ENCODE assay signal across 9 mouse cellular contexts in the genomic region with DNA sequence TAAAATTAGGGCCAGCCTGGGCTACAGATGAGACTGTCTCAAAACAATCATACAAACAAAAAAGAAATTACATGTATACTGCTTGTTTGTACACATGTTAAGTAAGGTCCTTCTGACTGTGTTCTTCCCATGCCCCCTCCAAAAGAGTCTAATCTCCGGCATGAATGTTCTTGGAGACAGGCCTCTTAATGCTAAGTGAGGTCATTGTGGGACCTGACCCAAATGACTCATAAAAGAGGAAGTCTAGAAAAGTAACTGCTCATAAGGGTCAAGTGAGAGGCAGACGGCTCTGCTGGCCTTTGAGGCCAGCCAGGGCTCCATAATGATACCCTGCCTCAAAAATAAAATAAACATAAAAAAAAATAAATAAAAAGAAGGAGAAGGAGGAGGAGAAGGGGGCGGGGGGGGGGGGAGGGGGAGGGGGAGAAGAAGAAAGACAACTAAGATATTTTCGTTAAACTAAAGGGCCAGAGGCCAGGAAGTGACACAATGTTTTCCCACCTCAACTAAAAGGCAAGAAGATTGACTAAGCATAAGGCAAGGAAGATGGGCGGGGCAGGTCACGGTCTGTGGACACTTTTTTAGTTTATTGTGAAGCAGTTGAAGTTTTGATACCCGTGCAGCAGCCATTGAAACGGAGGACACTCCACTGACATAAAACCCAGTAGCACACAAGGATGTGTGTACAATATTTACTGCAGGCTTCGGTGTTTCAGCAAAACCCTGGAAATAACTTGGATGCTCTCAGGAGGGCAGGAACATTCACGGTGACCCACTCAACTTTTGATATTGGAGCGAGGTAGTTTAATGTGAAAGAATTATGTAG. TPM values are rescaled to one million over a fixed set of nuclear protein-coding genes. Genes with fewer than 3 reads are reported as not detected.
DNase-seq lines count a peak whose midpoint lies in the region; ATAC-seq and TF ChIP-seq lines count a peak whose summit lies in the region.
"Had no signal": no experiment of that assay in that cellular context is flagged by ENCODE, and none has a peak within 500 bp of the region (broad histone marks: within the 10 kb centered on the region; RNA-seq: fewer than 3 reads in every experiment).

No protein-coding gene starts in this region.

- no peaks in the 10 kb centered on the region for H3K36me3 ChIP-seq in kidney, embryonic 15.5 days
- H3K36me3 ChIP-seq in embryonic facial prominence, embryonic 10.5 days (replicated peaks): no peaks in the 10 kb centered on the region
- no peaks in the 10 kb centered on the region for H3K36me3 ChIP-seq in macrophage (ENCODE audit: inconsistent target)
- H3K36me3 ChIP-seq in midbrain, postnatal 0 days (ENCODE audit: insufficient read depth, low read length): no peaks in the 10 kb centered on the region
- H3K36me3 ChIP-seq: midbrain, embryonic 12.5 days had no signal

- no peak overlapping the region for H3K4me3 ChIP-seq in kidney, embryonic 15.5 days (replicated peaks)
- H3K4me3 ChIP-seq in embryonic facial prominence, embryonic 10.5 days: no peak overlapping the region
- no peak overlapping the region for H3K4me3 ChIP-seq in macrophage (ENCODE audit: inconsistent target)
- H3K4me3 ChIP-seq in midbrain, postnatal 0 days (ENCODE audit: low read depth, low read length): no peak overlapping the region

- no peak overlapping the region for H3K4me2 ChIP-seq in kidney, embryonic 15.5 days
- no peak overlapping the region for H3K4me2 ChIP-seq in midbrain, postnatal 0 days (ENCODE audit: low read depth, low read length, poor library complexity, severe bottlenecking)

- WGBS in kidney, embryonic 15.5 days: 50% methylated on average over 10 of the region's 11 CpGs
- 64% methylated on average over 11 of the region's 11 CpGs for WGBS in embryonic facial prominence, embryonic 10.5 days
- 28% methylated on average over 10 of the region's 11 CpGs for WGBS in macrophage (ENCODE audit: missing documents)
- WGBS in midbrain, postnatal 0 days: 47% methylated on average over 10 of the region's 11 CpGs

- TF ChIP-seq CTCF in midbrain, postnatal 0 days (IDR thresholded peaks at IDR 0.05): no peak

- H3K27me3 ChIP-seq in kidney, embryonic 15.5 days: no peaks in the 10 kb centered on the region
- H3K27me3 ChIP-seq in embryonic facial prominence, embryonic 10.5 days (replicated peaks; ENCODE audit: low read depth, poor library complexity, severe bottlenecking): no peaks in the 10 kb centered on the region
- no peaks in the 10 kb centered on the region for H3K27me3 ChIP-seq in midbrain, postnatal 0 days (ENCODE audit: insufficient read depth, low read length)
- H3K27me3 ChIP-seq: midbrain, embryonic 12.5 days had no signal

- ATAC-seq in kidney, embryonic 15.5 days (replicated peaks; ENCODE audit: low FRiP score): no peak
- no peak for ATAC-seq in midbrain, postnatal 0 days (ENCODE audit: low FRiP score)

- DNase-seq in kidney, adult 8-10 months: no peak
- no peak for DNase-seq in embryonic facial prominence, embryonic 10.5 days (ENCODE audit: low spot score)
- peak; percentile 72 for DNase-seq in heart, postnatal 4 days
- no peak for DNase-seq in layer of hippocampus, postnatal 10 days (ENCODE audit: low spot score in 2 of 2)
- no peak for DNase-seq in midbrain, postnatal 0 days (ENCODE audit: low spot score)
- no peak for DNase-seq in testis, postnatal 10 days (ENCODE audit: low spot score)

- peaks cover 21% of the 10 kb centered on the region for H3K4me1 ChIP-seq in kidney, embryonic 15.5 days
- H3K4me1 ChIP-seq in embryonic facial prominence, embryonic 10.5 days: peaks cover 13% of the 10 kb centered on the region; the same call in 1 of the 2 replicates
- H3K4me1 ChIP-seq in midbrain, postnatal 0 days (ENCODE audit: insufficient read depth, low read length): no peaks in the 10 kb centered on the region; the same call in 1 of the 2 replicates

- no peak overlapping the region for H3K9ac ChIP-seq in kidney, embryonic 15.5 days
- no peak overlapping the region for H3K9ac ChIP-seq in midbrain, postnatal 0 days (replicated peaks; ENCODE audit: low read length, poor library complexity, severe bottlenecking)

- peak overlapping the region; percentile 39 for H3K27ac ChIP-seq in kidney, embryonic 15.5 days
- H3K27ac ChIP-seq in embryonic facial prominence, embryonic 10.5 days (replicated peaks): peak overlapping the region; percentile 73; the same call in 1 of the 2 replicates
- H3K27ac ChIP-seq in macrophage: peak overlapping the region; percentile 71
- H3K27ac ChIP-seq in midbrain, postnatal 0 days (ENCODE audit: low read depth, low read length): no peak overlapping the region
- H3K27ac ChIP-seq: midbrain, embryonic 12.5 days had no signal

- no peaks in the 10 kb centered on the region for H3K9me3 ChIP-seq in kidney, embryonic 15.5 days (replicated peaks)
- H3K9me3 ChIP-seq in embryonic facial prominence, embryonic 10.5 days: no peaks in the 10 kb centered on the region
- H3K9me3 ChIP-seq in midbrain, postnatal 0 days (ENCODE audit: low read length): no peaks in the 10 kb centered on the region
- H3K9me3 ChIP-seq: midbrain, embryonic 12.5 days had no signal

- no peaks in the 10 kb centered on the region; the same call in 1 of the 2 replicates for H3K79me2 ChIP-seq in macrophage (ENCODE audit: inconsistent target)

RNA-seq across cellular contexts. Expression of gene Spty2d1, which starts 6.6 kb away (rescaled TPM):
- polyA plus RNA-seq in kidney, embryonic 15.5 days (2015; fragmentation: Nextera tagmentation; extraction: Ambion mirVana): 18.8 and 19.4 TPM in 2 replicates
- polyA plus RNA-seq in embryonic facial prominence, embryonic 10.5 days (2016; fragmentation: Nextera tagmentation; extraction: Ambion mirVana): 12.4 and 12.8 TPM in 2 replicates
- total RNA-seq in heart, postnatal 4 days (2021): 10 to 100 TPM; 15.1 to 15.7 TPM
- total RNA-seq in macrophage (2018; cell fraction: chromatin; rRNA removed): 100 to 1,000 TPM in 1 of 26 experiments, 10 to 100 TPM in 25; 22.0 to 116 (median 41.8) TPM
- total RNA-seq in macrophage (2018; cell fraction: cytosol; rRNA removed): 10 to 100 TPM; 22.3 to 51.1 (median 30.6) TPM
- 10 to 100 TPM; 29.4 to 62.6 (median 40.1) TPM for total RNA-seq in macrophage (2018; cell fraction: nucleus; rRNA removed)
- 14.1 to 25.5 TPM (median 17.6 TPM) in 3 replicates for polyA plus RNA-seq in macrophage (2018)
- 10 to 100 TPM; 11.0 TPM for total RNA-seq in layer of hippocampus, postnatal 10 days (2021)
- 8.8 and 10.7 TPM in 2 replicates for total RNA-seq in midbrain, postnatal 0 days (2014; rRNA removed)
- 3.8 and 4.7 TPM in 2 replicates for polyA plus RNA-seq in midbrain, postnatal 0 days (2015; fragmentation: Nextera tagmentation; extraction: Ambion mirVana)

RNA-seq across cellular contexts. Expression of gene Gm9999, which starts 31.4 kb away (rescaled TPM):
- polyA plus RNA-seq in kidney, embryonic 15.5 days (2015; fragmentation: Nextera tagmentation; extraction: Ambion mirVana): not detected in 2 replicates
- not detected in 2 replicates for polyA plus RNA-seq in embryonic facial prominence, embryonic 10.5 days (2016; fragmentation: Nextera tagmentation; extraction: Ambion mirVana)
- not detected for total RNA-seq in heart, postnatal 4 days (2021)
- total RNA-seq in macrophage (2018; cell fraction: chromatin; rRNA removed): not detected
- total RNA-seq in macrophage (2018; cell fraction: cytosol; rRNA removed): not detected
- total RNA-seq in macrophage (2018; cell fraction: nucleus; rRNA removed): not detected
- polyA plus RNA-seq in macrophage (2018): not detected in 3 replicates
- not detected for total RNA-seq in layer of hippocampus, postnatal 10 days (2021)
- not detected in 2 replicates for total RNA-seq in midbrain, postnatal 0 days (2014; rRNA removed)
- polyA plus RNA-seq in midbrain, postnatal 0 days (2015; fragmentation: Nextera tagmentation; extraction: Ambion mirVana): not detected in 2 replicates
- polyA plus RNA-seq: midbrain, embryonic 12.5 days had no signal

RNA-seq across cellular contexts. Expression of gene Tmem86a, which starts 35.6 kb away (rescaled TPM):
- 28.1 and 30.2 TPM in 2 replicates for polyA plus RNA-seq in kidney, embryonic 15.5 days (2015; fragmentation: Nextera tagmentation; extraction: Ambion mirVana)
- 11.3 and 11.7 TPM in 2 replicates for polyA plus RNA-seq in embryonic facial prominence, embryonic 10.5 days (2016; fragmentation: Nextera tagmentation; extraction: Ambion mirVana)
- total RNA-seq in heart, postnatal 4 days (2021): 10 to 100 TPM; 16.9 to 23.8 TPM
- 10 to 100 TPM in 15 of 26 experiments, 1 to 10 TPM in 11; 1.0 to 51.2 (median 11.9) TPM for total RNA-seq in macrophage (2018; cell fraction: chromatin; rRNA removed)
- 100 to 1,000 TPM in 22 of 26 experiments, 10 to 100 TPM in 4; 59.2 to 274 (median 187) TPM for total RNA-seq in macrophage (2018; cell fraction: cytosol; rRNA removed)
- 100 to 1,000 TPM in 11 of 26 experiments, 10 to 100 TPM in 14, 1 to 10 TPM in 1; 7.5 to 190 (median 90.8) TPM for total RNA-seq in macrophage (2018; cell fraction: nucleus; rRNA removed)
- polyA plus RNA-seq in macrophage (2018): 125 to 195 TPM (median 135 TPM) in 3 replicates
- 10 to 100 TPM; 14.7 to 15.5 TPM for total RNA-seq in layer of hippocampus, postnatal 10 days (2021)
- total RNA-seq in midbrain, postnatal 0 days (2014; rRNA removed): 15.1 and 16.0 TPM in 2 replicates
- polyA plus RNA-seq in midbrain, postnatal 0 days (2015; fragmentation: Nextera tagmentation; extraction: Ambion mirVana): 29.0 and 30.1 TPM in 2 replicates

RNA-seq across cellular contexts. Expression of gene Uevld, which starts 56.5 kb away (rescaled TPM):
- 11.7 and 12.4 TPM in 2 replicates for polyA plus RNA-seq in kidney, embryonic 15.5 days (2015; fragmentation: Nextera tagmentation; extraction: Ambion mirVana)
- polyA plus RNA-seq in embryonic facial prominence, embryonic 10.5 days (2016; fragmentation: Nextera tagmentation; extraction: Ambion mirVana): 12.7 TPM in 2 replicates
- 10 to 100 TPM; 14.9 to 16.8 TPM for total RNA-seq in heart, postnatal 4 days (2021)
- total RNA-seq in macrophage (2018; cell fraction: chromatin; rRNA removed): 10 to 100 TPM in 16 of 26 experiments, 1 to 10 TPM in 10; 2.2 to 21.6 (median 12.7) TPM
- total RNA-seq in macrophage (2018; cell fraction: cytosol; rRNA removed): 10 to 100 TPM in 1 of 26 experiments, 1 to 10 TPM in 25; 4.0 to 10.1 (median 6.1) TPM
- 10 to 100 TPM in 10 of 26 experiments, 1 to 10 TPM in 16; 2.9 to 26.9 (median 7.7) TPM for total RNA-seq in macrophage (2018; cell fraction: nucleus; rRNA removed)
- polyA plus RNA-seq in macrophage (2018): 6.1 to 6.9 TPM (median 6.4 TPM) in 3 replicates
- 10 to 100 TPM; 11.4 TPM for total RNA-seq in layer of hippocampus, postnatal 10 days (2021)
- total RNA-seq in midbrain, postnatal 0 days (2014; rRNA removed): 10.1 and 10.6 TPM in 2 replicates
- polyA plus RNA-seq in midbrain, postnatal 0 days (2015; fragmentation: Nextera tagmentation; extraction: Ambion mirVana): 3.7 TPM in 2 replicates
